Mouse (Mus musculus) lung, adult 18-20 months (tissue): ENCODE data around the gene Eif3k.

Source experiments
- DNase-seq, 2 experiments: peaks; one replicate each; pipeline ENCODE4 v3.0.0; 2022; ENCODE audit warnings: mixed read lengths in 2 of 2

Eif3k gene

DNA sequence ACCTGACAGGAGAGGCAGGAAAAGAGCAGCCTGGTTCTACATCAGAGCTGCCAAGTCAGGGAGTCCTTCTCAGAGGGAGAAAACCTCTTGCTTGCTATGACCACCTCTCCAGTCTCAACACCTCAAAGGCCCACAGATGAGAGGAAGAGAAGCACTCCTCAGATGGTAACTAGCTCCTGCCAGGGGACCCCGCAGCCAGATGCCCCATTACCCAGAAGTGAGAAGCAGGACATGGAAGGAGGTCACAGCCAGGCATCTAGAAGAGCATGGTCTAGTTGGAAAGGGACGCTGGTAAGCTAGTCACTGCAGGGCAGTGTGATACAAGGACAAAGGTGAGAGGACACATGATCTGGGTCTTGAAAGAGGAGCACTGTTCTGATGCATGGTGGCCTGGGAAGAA lies 47.8 kb downstream of the Eif3k start:
- DNase-seq: no peak

DNA sequence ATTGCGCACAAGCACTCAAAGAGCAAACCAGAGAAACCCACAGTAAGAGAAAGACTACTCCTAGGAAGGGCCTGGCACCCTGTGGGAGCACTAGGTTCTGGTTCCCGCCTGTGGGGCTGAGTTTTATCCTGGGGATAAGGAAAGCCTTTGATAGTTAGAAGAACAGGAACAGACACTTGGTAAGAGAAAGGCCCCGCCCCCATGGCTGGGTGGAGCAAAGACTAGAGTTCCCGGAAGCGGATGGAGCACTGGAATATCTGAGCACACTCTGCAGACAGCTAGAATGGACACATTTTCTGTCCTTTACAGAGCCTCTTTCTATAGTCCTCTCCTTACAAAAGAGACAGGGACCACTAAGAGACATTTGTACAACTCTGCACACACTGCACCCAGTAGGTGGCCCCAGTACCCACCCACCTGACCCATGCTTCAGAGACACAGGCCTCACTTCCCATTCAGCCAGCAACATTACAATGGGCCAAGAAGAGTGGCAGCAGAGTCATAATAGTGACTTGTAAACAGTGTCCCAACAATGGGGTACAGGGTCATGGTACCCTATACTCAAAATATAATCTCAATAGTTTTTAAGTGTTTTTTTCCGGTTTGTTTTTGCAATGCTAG lies 49.1 kb downstream of the Eif3k start:
- DNase-seq: peak; percentile 62 to 66

DNA sequence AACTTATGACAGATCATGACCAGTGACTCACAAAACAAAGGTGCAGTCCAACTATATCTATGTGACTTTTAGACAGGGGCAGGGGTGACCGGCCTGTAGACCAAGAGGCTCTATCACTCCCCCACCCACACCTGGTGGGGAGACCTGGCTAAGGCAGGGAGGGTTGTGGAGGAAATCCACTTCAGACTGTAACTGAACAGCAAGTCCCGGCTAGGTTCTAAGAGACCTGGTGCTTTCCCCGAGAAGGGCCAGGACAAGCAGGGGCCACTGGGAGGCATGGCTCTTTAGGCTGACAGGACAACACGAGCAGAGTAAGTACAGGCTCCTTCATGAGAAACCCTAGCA lies 50.0 kb downstream of the Eif3k start:
- peak; percentile 50 to 73 for DNase-seq

DNA sequence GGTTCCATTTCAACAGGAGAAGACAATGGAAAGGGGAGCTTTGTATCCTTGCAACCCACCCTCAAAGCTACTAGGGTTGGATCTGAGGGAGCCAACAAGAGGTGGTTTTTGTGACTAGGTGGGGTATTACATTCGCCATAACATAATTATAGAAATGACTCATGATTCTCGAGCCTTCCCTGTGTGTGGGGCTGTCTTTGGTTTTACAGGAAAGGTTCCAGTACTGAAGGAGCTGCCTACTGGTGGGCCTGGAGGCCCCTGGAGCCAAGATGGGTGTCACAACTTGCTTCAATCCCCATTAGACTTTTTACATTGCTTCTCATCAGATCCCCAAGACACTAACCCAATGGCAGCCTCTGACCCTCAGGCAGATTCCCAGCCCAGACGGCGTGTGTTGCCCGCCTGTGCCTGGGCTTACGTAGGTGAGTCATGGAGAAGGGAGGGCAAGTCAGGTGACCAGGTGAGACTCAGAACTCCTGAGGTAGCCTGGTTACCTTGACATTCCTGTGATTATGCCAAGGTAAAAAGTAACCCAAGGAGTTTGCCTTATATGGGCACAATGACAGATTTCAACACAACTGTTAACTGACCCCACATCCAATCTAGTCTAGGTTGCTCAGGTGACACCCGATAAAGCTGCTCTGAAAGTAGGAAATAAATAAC lies 50.5 kb downstream of the Eif3k start:
- DNase-seq: peak; percentile 80 to 83

DNA sequence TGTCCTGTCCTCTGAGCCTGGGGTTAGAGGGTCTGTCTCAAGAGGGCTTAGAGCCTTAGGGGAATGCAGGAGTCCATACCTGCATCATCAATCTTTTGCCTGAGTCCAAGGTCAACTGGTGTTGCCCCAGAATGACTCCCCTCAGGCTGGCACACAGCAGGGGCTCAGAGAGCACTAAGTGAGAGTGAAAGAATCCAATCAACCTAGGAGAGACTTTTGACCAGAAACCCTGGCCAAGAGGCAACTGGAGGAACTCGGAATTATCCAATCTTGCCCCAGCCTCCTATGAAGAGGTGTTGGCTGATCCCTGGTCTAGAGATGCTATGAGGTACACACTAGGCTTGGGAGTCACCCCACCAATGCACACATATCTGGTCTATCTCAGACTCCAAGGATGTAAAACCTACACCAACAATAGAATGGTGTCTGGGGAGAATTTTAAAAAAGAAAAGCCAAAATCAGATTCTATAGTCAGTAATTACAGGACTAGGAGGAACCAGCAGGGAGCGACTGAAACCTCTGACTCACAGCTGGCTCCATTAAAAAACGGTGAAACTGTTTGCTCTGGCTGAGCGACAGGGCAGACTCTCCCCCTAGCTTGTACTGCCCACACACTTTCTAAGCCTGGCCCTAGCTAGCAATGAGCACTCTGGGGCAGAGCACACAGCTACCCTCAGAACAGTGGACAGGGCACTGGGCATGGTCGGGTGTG lies 51.2 kb downstream of the Eif3k start:
- peak in 1 of 2 experiments; percentile 56 for DNase-seq

DNA sequence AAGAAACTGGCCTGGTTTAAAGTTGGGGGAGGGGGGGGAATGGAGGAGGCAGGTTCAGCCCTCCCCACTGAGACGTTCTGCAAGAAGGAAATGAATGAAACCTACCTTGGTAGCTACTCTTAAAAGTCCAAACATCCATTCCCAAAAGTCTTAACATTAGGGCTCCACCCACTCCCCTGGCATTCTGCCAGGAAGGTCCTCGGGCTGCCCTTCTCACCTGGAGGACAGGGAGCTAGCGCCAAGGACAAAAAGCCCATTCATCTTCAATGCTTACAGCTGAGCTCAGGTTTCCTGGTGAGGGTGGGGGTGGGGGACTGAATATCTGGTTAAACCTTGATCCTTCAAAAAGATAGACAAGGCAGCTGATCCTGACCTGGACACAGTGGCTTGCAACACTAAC lies 52.3 kb downstream of the Eif3k start:
- DNase-seq: peak; percentile 70 to 74

DNA sequence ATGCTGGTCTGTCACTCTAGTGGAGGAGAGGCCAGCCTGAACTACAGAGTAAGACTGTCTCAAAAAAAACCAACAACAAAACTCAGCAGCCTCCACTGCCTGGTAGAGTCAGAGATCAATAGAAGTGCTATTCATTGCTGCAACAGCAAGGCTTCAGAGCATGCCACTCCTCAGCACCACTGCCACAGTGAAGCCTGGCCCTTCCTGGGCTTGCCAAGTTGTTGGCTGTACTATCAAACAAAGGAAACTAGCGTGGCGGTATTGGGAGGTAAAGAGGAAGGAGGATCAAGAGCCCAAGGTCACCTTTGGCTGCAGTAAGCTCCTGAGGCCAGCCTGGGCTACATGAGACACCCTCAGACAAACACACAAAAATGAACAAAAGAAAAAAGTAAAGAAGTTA lies 55.5 kb downstream of the Eif3k start:
- no peak for DNase-seq

DNA sequence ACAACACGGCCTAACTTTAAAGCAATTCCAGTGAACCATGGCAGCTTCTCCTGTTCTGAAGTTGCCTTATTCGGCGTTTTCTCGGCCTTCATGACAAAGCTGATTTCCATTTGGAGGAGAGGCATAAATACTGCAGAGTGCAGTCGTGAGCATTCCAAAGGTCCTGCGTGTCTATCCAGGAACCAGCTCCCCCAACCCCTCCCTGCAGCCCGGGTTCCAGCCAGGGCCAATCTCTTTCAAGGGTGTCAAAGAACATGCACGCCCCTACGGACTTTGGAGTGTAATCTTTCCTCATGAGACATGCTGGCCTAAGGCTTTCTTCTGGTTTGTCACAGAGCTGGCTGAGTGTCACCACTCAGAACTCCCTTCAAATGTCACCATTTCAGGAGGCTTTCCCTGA lies 56.3 kb downstream of the Eif3k start:
- DNase-seq: peak; percentile 80 to 85

DNA sequence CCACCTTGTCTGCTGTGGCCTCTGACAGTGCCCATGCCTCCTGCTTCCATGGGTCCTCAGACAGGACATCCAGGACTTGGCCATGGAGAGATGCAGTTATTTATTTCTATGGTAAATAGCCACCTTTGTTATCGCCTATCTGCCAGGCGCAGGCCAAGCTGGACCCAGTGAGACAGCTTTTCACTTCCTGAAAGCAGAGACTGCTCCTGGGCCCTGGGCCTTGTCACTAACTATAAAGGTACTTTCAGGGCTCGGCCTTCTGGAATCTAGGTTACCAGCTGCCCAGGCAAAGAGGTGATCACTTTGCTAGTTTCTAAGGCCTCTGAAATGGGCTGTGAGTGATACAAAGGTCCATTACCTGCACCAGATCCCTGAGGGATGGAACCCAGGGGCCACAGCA lies 56.9 kb downstream of the Eif3k start:
- DNase-seq: no peak

DNA sequence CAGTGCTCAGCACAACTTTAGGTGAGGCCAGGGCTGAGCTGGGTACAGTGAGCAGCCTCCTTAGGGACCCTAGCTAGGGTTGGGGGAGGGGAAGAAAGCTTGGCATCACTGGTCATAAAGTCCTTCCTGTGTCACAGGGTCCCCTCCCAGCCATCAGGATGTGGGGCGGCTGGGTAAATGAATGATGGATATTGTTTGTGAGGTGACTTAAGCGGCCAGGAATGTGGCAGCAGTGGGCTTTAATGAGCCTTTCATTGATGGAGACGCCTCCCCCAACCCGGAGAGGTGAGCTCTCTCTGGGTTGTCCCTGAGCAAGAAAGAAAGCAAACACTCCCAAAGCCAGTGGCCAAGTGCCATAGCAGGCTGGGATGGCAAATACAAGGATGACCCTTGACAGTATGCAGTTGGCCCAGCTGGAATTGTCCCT lies 57.8 kb downstream of the Eif3k start:
- DNase-seq: peak; percentile 52 to 75

DNA sequence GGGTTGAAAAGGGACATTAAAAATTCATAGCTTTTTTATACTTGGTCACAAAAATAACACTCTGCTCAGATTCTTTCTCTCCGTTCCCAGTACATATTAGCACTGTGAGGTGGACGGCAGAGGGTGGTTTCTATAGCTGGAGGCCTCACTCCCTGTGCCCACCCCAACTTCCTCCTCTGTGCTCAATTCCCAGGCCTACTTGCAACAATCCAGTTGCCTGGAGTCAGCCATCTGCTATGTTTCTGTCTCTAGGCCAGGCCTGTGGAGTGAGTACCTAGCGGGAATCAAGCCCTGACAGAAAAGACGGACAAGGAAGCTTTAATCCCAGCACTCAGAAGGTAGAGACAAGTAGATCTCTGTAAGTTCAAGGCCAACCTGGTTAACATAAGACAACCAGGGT lies 59.1 kb downstream of the Eif3k start:
- DNase-seq: no peak

DNA sequence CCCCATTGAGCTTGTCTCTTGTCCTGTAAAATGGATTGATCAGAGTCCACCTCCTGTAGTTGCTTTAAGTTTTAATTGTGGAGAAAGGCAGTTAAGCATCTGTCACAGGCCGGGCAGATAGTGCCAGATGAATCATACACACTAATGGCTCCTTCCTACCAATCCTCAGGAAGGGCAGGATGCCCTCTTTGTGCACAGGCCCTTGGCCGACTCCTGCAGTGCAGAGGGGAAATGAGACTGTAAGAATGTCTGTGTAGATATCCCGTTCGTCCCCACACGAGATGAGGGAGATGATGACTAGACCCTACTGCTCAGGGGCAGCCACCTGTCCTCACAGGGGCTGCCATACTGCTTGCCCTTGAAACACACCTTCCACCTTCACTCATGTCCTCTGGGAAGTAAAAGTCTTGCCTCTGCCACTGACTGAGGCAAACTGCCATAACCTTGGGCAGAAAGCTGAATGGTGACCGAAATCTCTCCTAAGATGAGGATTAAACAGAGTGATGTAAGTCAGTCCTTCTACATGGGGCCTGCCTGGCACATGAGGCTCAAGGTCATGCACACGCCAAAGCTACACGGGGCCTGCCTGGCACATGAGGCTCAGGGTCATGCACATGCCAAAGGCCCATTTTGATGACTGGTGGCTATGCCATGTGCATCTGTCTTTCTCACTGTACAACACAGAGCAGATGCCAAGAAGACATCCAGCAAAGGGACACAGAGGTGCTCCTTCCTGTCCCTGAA lies 59.8 kb downstream of the Eif3k start:
- DNase-seq: no peak
